Mouse (Mus musculus) CH12.LX (cell line): ENCODE measurements around the gene Qars. TPM values are rescaled to one million over a fixed set of nuclear protein-coding genes. Genes with fewer than 3 reads are reported as not detected.

Experiments used
- DNase-seq: peaks from one replicate; pipeline ENCODE4 v3.0.0-alpha.2; 2013; ENCODE audit errors: extremely low read depth
- H3K27ac ChIP-seq: 2 replicates; pipeline ENCODE4 v1.5.1; 2012; ENCODE audit warnings: low read depth, mild to moderate bottlenecking, control low read depth, moderate library complexity; ENCODE audit not compliant: insufficient read depth
- H3K27me3 ChIP-seq: replicated peaks from 2 replicates; pipeline ENCODE3; 2012; ENCODE audit warnings: inconsistent platforms
- H3K36me3 ChIP-seq, 2 experiments: replicated peaks in 1 of 2; 2 replicates each; pipeline versions ENCODE3 to v1.6.1; 2012; ENCODE audit warnings: inconsistent platforms in 1 of 2, low read length in 1 of 2, mild to moderate bottlenecking in 1 of 2, mixed read lengths in 1 of 2, moderate library complexity in 1 of 2; ENCODE audit not compliant: control insufficient read depth in 1 of 2, insufficient read depth in 1 of 2
- H3K4me1 ChIP-seq, 2 experiments: 2 replicates each; pipeline ENCODE4 v1.6.1; 2012; ENCODE audit warnings: inconsistent platforms in 1 of 2, moderate library complexity in 1 of 2; ENCODE audit not compliant: insufficient read depth in 2 of 2, control insufficient read depth in 1 of 2
- H3K4me2 ChIP-seq: 2 replicates; pipeline ENCODE4 v1.6.1; 2012; ENCODE audit warnings: low read depth, mild to moderate bottlenecking, control low read depth; ENCODE audit not compliant: poor library complexity, insufficient read depth, severe bottlenecking
- H3K4me3 ChIP-seq, 3 experiments: fragments of 150-350 bp in 1 of 3; sonication (generic) in 1 of 3; replicated peaks in 1 of 3; 2 replicates each; pipeline versions ENCODE3 to v1.5.1; 2011 to 2012; ENCODE audit warnings: low read depth in 2 of 3, low read length in 2 of 3, mild to moderate bottlenecking in 2 of 3, moderate library complexity in 2 of 3, control low read depth in 1 of 3, improper control_type of control experiment in 1 of 3, inconsistent platforms in 1 of 3, mixed read lengths in 1 of 3; ENCODE audit not compliant: poor library complexity in 1 of 3
- H3K79me2 ChIP-seq: replicated peaks from 2 replicates; pipeline ENCODE4 v1.6.1; 2012; ENCODE audit warnings: mild to moderate bottlenecking, moderate library complexity; ENCODE audit not compliant: control insufficient read depth, poor library complexity, insufficient read depth, severe bottlenecking; ENCODE audit errors: extremely low read depth
- H3K9ac ChIP-seq: 2 replicates; pipeline ENCODE4 v1.6.1; 2012; ENCODE audit warnings: low read depth, mild to moderate bottlenecking, control low read depth, moderate library complexity; ENCODE audit not compliant: insufficient read depth
- H3K9me3 ChIP-seq: replicated peaks from 2 replicates; pipeline ENCODE3; 2012; ENCODE audit warnings: low read length, inconsistent platforms, mixed read lengths
- E2F4 ChIP-seq: IDR thresholded peaks from 2 replicates; pipeline ENCODE4 v1.6.1; 2011; ENCODE audit warnings: low read depth, low read length, improper control_type of control experiment; ENCODE audit not compliant: insufficient replicate concordance
- EP300 ChIP-seq: IDR thresholded peaks from 2 replicates; pipeline ENCODE4 v1.6.1; 2011; ENCODE audit warnings: low read length, improper control_type of control experiment
- ETS1 ChIP-seq: conservative IDR thresholded peaks from 2 replicates; pipeline ENCODE4 v1.6.1; 2012; ENCODE audit warnings: low read depth, mild to moderate bottlenecking, inconsistent platforms, low read length, improper control_type of control experiment, moderate library complexity
- GABPA ChIP-seq: IDR thresholded peaks from 2 replicates; pipeline ENCODE4 v1.6.1; 2012; ENCODE audit warnings: low read depth, low read length, improper control_type of control experiment, inconsistent platforms; ENCODE audit not compliant: insufficient replicate concordance
- JUN ChIP-seq: IDR thresholded peaks from 2 replicates; pipeline ENCODE4 v1.6.1; 2011; ENCODE audit warnings: low read depth, mild to moderate bottlenecking, low read length, improper control_type of control experiment, moderate library complexity; ENCODE audit not compliant: insufficient read depth
- JUND ChIP-seq: conservative IDR thresholded peaks from 2 replicates; pipeline ENCODE4 v1.6.1; 2011; ENCODE audit warnings: low read depth, low read length, improper control_type of control experiment
- KAT2A ChIP-seq: IDR thresholded peaks from 2 replicates; pipeline ENCODE4 v1.6.1; 2012; ENCODE audit warnings: low read length, improper control_type of control experiment, inconsistent platforms; ENCODE audit not compliant: insufficient replicate concordance
- MAFK ChIP-seq: IDR thresholded peaks from 2 replicates; pipeline ENCODE4 v1.6.1; 2011; ENCODE audit warnings: low read length, improper control_type of control experiment; ENCODE audit not compliant: insufficient replicate concordance
- MAX ChIP-seq: IDR thresholded peaks from 2 replicates; pipeline ENCODE4 v1.6.1; 2011; ENCODE audit warnings: low read length, improper control_type of control experiment
- NELFE ChIP-seq: IDR thresholded peaks from 2 replicates; pipeline ENCODE4 v1.6.1; 2011; ENCODE audit warnings: low read depth, low read length, improper control_type of control experiment
- NRF1 ChIP-seq: IDR thresholded peaks from 2 replicates; pipeline ENCODE4 v1.6.1; 2014; ENCODE audit warnings: low read depth, mild to moderate bottlenecking, inconsistent platforms, low read length, improper control_type of control experiment, moderate library complexity
- PAX5 ChIP-seq: IDR thresholded peaks from 2 replicates; pipeline ENCODE4 v1.6.1; 2012; ENCODE audit warnings: low read length, inconsistent platforms, mixed read lengths
- POLR2AphosphoS2 ChIP-seq: IDR thresholded peaks from 2 replicates; pipeline ENCODE4 v1.6.1; 2011; ENCODE audit warnings: low read depth, low read length, improper control_type of control experiment
- RAD21 ChIP-seq: IDR thresholded peaks from 2 replicates; pipeline ENCODE4 v1.6.1; 2011; ENCODE audit warnings: low read depth, mild to moderate bottlenecking, low read length, improper control_type of control experiment, moderate library complexity
- RCOR1 ChIP-seq: conservative IDR thresholded peaks from 2 replicates; pipeline ENCODE4 v1.6.1; 2012; ENCODE audit warnings: low read depth, mild to moderate bottlenecking, inconsistent platforms, low read length, improper control_type of control experiment
- SMC3 ChIP-seq: IDR thresholded peaks from 2 replicates; pipeline ENCODE4 v1.6.1; 2011; ENCODE audit warnings: low read depth, low read length, improper control_type of control experiment
- TBP ChIP-seq: conservative IDR thresholded peaks from 2 replicates; pipeline ENCODE4 v1.6.1; 2011; ENCODE audit warnings: low read depth, low read length, improper control_type of control experiment
- TCF12 ChIP-seq: IDR thresholded peaks from 2 replicates; pipeline ENCODE4 v1.6.1; 2014; ENCODE audit warnings: low read depth, mild to moderate bottlenecking, inconsistent platforms, low read length, improper control_type of control experiment
- UBTF ChIP-seq: IDR thresholded peaks from 2 replicates; pipeline ENCODE4 v1.6.1; 2012; ENCODE audit warnings: low read depth, mild to moderate bottlenecking, inconsistent platforms, low read length, improper control_type of control experiment, moderate library complexity
- USF1 ChIP-seq: IDR thresholded peaks from 2 replicates; pipeline ENCODE4 v1.6.1; 2014; ENCODE audit warnings: low read depth, mild to moderate bottlenecking, inconsistent platforms, low read length, improper control_type of control experiment
- USF2 ChIP-seq: conservative IDR thresholded peaks from 2 replicates; pipeline ENCODE4 v1.6.1; 2011; ENCODE audit warnings: low read depth, low read length, improper control_type of control experiment
- ZNF384 ChIP-seq: IDR thresholded peaks from 2 replicates; pipeline ENCODE4 v1.6.1; 2012; ENCODE audit warnings: low read depth, low read length, improper control_type of control experiment, inconsistent platforms
- dilution Hi-C: fragments of 300-500 bp; cut with MboI; formaldehyde crosslinking; loops from 2 replicates; pipeline ENCODE4 v1.14.3; 2020; ENCODE audit warnings: low sequenced_read_pairs; ENCODE audit not compliant: extremely low pct_unique_long_range_greater_than_20kb, extremely low pct_ligation_motif_present
- in situ Hi-C: fragments of 300-500 bp; cut with MboI; formaldehyde crosslinking; loops from 3 replicates; pipeline ENCODE4 v1.14.3; 2019; ENCODE audit warnings: low sequenced_read_pairs, low pct_ligation_motif_present, low pct_unique_long_range_greater_than_20kb, mixed read lengths
- polyA plus RNA-seq: library from polyadenylated mRNA; unstranded; fragments of >175 nt; gene quantifications from 2 replicates; pipeline ENCODE4 v1.2.1, GENCODE M21; 2012; ENCODE audit warnings: low read depth; ENCODE audit not compliant: insufficient read length
- total RNA-seq, 2 experiments: library from RNA; depleted of rRNA; stranded (reverse); fragments of 300-350 nt in 1 of 2; fragments of >200 nt in 1 of 2; gene quantifications; 2 replicates each; pipeline ENCODE4 v1.2.3; 2012 to 2014

Gene Qars
- total and polyA plus RNA-seq, 3 experiments, result 229 to 322 (median 293) TPM

GRCm38 (mm10) chr9:108506901-108507300, 605 bp upstream of the Qars start:
- in situ Hi-C loops, result no loop called here
- no peak for DNase-seq
- Histone ChIP-seq H3K4me3 (peak overlapping the region in 2 of 3 experiments; percentile 72 to 96), H3K4me1 (peaks cover 6 to 19% of the 10 kb centered on the region in 2 experiments), H3K4me2 (peak overlapping the region; percentile 84; the same call in 1 of the 2 replicates), H3K27me3 (no peaks in the 10 kb centered on the region), H3K9me3 (no peaks in the 10 kb centered on the region), H3K79me2 (peaks cover 15% of the 10 kb centered on the region), H3K27ac (no peak overlapping the region), H3K36me3 (peaks cover 20 to 56% of the 10 kb centered on the region in 2 experiments), H3K9ac (no peak overlapping the region)
- dilution Hi-C loops, result no loop called here
- no peak for TF ChIP-seq RCOR1
- TF ChIP-seq EP300, result 0 out of 2 replicates have a peak, but pooled peaks have one; percentile 21

- no peak for DNase-seq
- H3K9ac ChIP-seq, result peak overlapping the region; percentile 73
- H3K79me2 ChIP-seq, result peaks cover 15% of the 10 kb centered on the region
- no peak for TF ChIP-seq JUND
- no peak for TF ChIP-seq POLR2AphosphoS2
- no peak for TF ChIP-seq UBTF
- TF ChIP-seq RAD21, result no peak
- TF ChIP-seq KAT2A, result no peak
- dilution Hi-C loops (no loop called here), in situ Hi-C loops (no loop called here)
- peak overlapping the region; percentile 75 for H3K4me2 ChIP-seq
- H3K27ac ChIP-seq, result no peak overlapping the region
- peak overlapping the region; percentile 72 to 96 (median 86) for H3K4me3 ChIP-seq
- no peaks in the 10 kb centered on the region for H3K9me3 ChIP-seq
- H3K36me3 ChIP-seq, result peaks cover 38 to 57% of the 10 kb centered on the region in 2 experiments
- peaks cover 6 to 19% of the 10 kb centered on the region in 2 experiments for H3K4me1 ChIP-seq
- no peaks in the 10 kb centered on the region for H3K27me3 ChIP-seq
Observed at GRCm38 (mm10) chr9:108508776-108509175, 1.3 kb downstream of the Qars start.

GRCm38 (mm10) chr9:108516380-108517251, 9.1 kb downstream of the Qars start, which contains the start of gene Qrich1:
Qrich1 (plus strand) TSS chr9:108516806.
- Histone ChIP-seq H3K36me3 (peaks cover 39 to 65% of the 10 kb centered on the region in 2 experiments), H3K4me2 (peak within 1 kb of the TSS; percentile 39), H3K9ac (peak within 1 kb of the TSS; percentile 100), H3K79me2 (peaks cover 36% of the 10 kb centered on the region), H3K27ac (peak within 1 kb of the TSS; percentile 92), H3K27me3 (no peaks in the 10 kb centered on the region), H3K4me3 (peak within 1 kb of the TSS; percentile 85 to 95 (median 91)), H3K9me3 (no peaks in the 10 kb centered on the region), H3K4me1 (peaks cover 4 to 34% of the 10 kb centered on the region in 2 experiments; a peak in 3 of 4 replicates)
- dilution Hi-C loops (no loop called here), in situ Hi-C loops (no loop called here)
- peak; percentile 97 for DNase-seq
- TF ChIP-seq ETS1 (no peak), MAX (peak; percentile 78), PAX5 (no peak), TBP (peak; percentile 90), USF2 (no peak; the same call in 1 of the 2 replicates), SMC3 (no peak), RAD21 (no peak), NRF1 (peak; percentile 19; the same call in 1 of the 2 replicates), POLR2AphosphoS2 (peak; percentile 87), USF1 (no peak), RCOR1 (no peak), MAFK (no peak), TCF12 (peak; percentile 93), JUN (no peak), GABPA (no peak), NELFE (peak; percentile 86), EP300 (no peak), E2F4 (no peak), ZNF384 (no peak), KAT2A (peak; percentile 28; the same call in 1 of the 2 replicates)
